12 mouse cellular contexts compared by ENCODE assay signal in the genomic region with DNA sequence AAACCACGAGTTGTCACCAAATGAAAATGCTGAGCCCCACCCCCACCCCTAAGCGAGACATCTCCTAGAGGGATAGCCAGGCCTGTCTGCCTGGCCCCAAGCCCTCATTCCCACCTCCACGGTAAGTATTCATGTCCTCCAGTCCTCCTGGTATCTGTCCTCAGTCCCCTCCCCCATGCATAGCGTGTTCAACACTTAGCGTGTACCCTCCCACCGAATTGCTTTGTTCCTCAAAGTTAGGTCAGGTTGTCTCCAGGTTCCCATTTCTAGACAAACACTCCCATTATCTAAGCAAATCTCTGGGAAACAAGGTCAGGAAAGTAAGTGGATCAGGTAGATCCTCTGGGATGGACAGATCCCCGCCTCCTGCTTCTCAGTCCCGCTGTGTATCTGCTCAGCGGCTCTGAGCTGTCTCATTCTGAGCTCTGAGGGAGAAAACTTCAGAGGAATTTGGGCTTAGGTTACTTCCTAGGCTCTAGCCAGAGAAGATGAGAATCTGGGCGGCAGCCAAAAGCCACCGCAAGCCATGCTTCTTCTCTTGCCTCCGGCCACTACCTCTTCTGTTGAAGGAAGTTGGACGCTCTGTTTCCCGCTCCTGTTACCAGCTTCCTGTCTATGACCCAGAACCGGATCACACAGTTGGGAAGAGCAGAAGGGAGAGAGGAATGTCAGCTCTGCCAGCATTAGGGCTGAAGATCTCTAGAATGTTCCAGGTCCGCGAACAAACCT. TPM values are rescaled to one million over a fixed set of nuclear protein-coding genes. Genes with fewer than 3 reads are reported as not detected.
DNase-seq lines count a peak whose midpoint lies in the region; ATAC-seq and TF ChIP-seq lines count a peak whose summit lies in the region.
"Had no signal": no experiment of that assay in that cellular context is flagged by ENCODE, and none has a peak within 500 bp of the region (broad histone marks: within the 10 kb centered on the region; RNA-seq: fewer than 3 reads in every experiment).

No protein-coding gene starts in this region.

- intact Hi-C loops in left cerebral cortex, postnatal 4 days (cut with DNase I) = no loop called here

- peak; percentile 23 to 39 for DNase-seq in cerebellum, postnatal 14 days
- DNase-seq in cerebellum, adult 11 months = no peak
- peak; percentile 53 to 65 for DNase-seq in lung, adult 18-20 months
- DNase-seq in lung, adult 2 months = no peak
- peak; percentile 16 for DNase-seq in gastrocnemius, postnatal 25 days
- no peak for DNase-seq in left cerebral cortex, postnatal 4 days
- DNase-seq: thymus, postnatal 25 days had no signal

- ATAC-seq in neutrophil, adult 5-6 weeks (ENCODE audit: extremely low read depth, insufficient number of reproducible peaks, low FRiP score, poor library complexity, severe bottlenecking) = peak; percentile 42; the same call in 1 of the 2 replicates
- no peak for ATAC-seq in forebrain, embryonic 13.5 days

- TF ChIP-seq POLR2A in lung, adult 2 months (IDR thresholded peaks at IDR 0.05; ENCODE audit: borderline replicate concordance, extremely low read depth, low read depth, low read length) = no peak

- no peak overlapping the region for H3K4me2 ChIP-seq in forebrain, embryonic 13.5 days
- H3K4me2 ChIP-seq: hindbrain, embryonic 15.5 days; limb, embryonic 13.5 days; neural tube, embryonic 13.5 days had no signal

- no peak overlapping the region for H3K4me3 ChIP-seq in lung, adult 2 months (replicated peaks; ENCODE audit: extremely low read depth, low read depth, low read length)
- H3K4me3 ChIP-seq in forebrain, embryonic 13.5 days = no peak overlapping the region
- H3K4me3 ChIP-seq: hindbrain, embryonic 15.5 days; limb, embryonic 13.5 days; neural tube, embryonic 13.5 days had no signal

- no peak overlapping the region for H3K9ac ChIP-seq in forebrain, embryonic 13.5 days
- H3K9ac ChIP-seq: hindbrain, embryonic 15.5 days; limb, embryonic 13.5 days; neural tube, embryonic 13.5 days had no signal

- H3K4me1 ChIP-seq in lung, adult 2 months (ENCODE audit: control insufficient read depth, insufficient read depth, low read length) = no peaks in the 10 kb centered on the region; the same call in 1 of the 2 replicates
- H3K4me1 ChIP-seq in forebrain, embryonic 13.5 days = no peaks in the 10 kb centered on the region
- H3K4me1 ChIP-seq: hindbrain, embryonic 15.5 days; limb, embryonic 13.5 days; neural tube, embryonic 13.5 days had no signal

- H3K27ac ChIP-seq in forebrain, embryonic 13.5 days = no peak overlapping the region
- H3K27ac ChIP-seq: hindbrain, embryonic 15.5 days; limb, embryonic 13.5 days; neural tube, embryonic 13.5 days had no signal

- no peaks in the 10 kb centered on the region for H3K27me3 ChIP-seq in forebrain, embryonic 13.5 days
- H3K27me3 ChIP-seq: hindbrain, embryonic 15.5 days; limb, embryonic 13.5 days; neural tube, embryonic 13.5 days had no signal

- 53% methylated on average over 17 of the region's 17 CpGs for WGBS in lung, adult 2 months
- WGBS in forebrain, embryonic 13.5 days = 87% methylated on average over 17 of the region's 17 CpGs

- H3K9me3 ChIP-seq in forebrain, embryonic 13.5 days (replicated peaks) = no peaks in the 10 kb centered on the region
- H3K9me3 ChIP-seq: hindbrain, embryonic 15.5 days; limb, embryonic 13.5 days; neural tube, embryonic 13.5 days had no signal

- no peak for TF ChIP-seq CTCF in lung, adult 2 months (IDR thresholded peaks at IDR 0.05; ENCODE audit: insufficient read depth, low read length)

- H3K36me3 ChIP-seq in forebrain, embryonic 13.5 days (ENCODE audit: poor library complexity, severe bottlenecking) = no peaks in the 10 kb centered on the region
- H3K36me3 ChIP-seq: hindbrain, embryonic 15.5 days; limb, embryonic 13.5 days; neural tube, embryonic 13.5 days had no signal

RNA-seq across cellular contexts. Expression of a gene that starts 11.3 kb away (rescaled TPM):
- 3.8 and 7.6 TPM in 2 replicates for polyA plus RNA-seq in lung, adult 2 months (2012; rRNA removed)
- total RNA-seq in gastrocnemius, postnatal 25 days (2021) = 1 to 10 TPM; 1.3 to 2.7 TPM
- 10.8 and 15.5 TPM in 2 replicates for total RNA-seq in neutrophil, adult 5-6 weeks (2017)
- total RNA-seq in left cerebral cortex, postnatal 4 days (2021) = 1 to 10 TPM; 1.2 to 1.5 TPM
- 3.4 and 4.6 TPM in 2 replicates for polyA plus RNA-seq in forebrain, embryonic 13.5 days (2015; fragmentation: Nextera tagmentation; extraction: Ambion mirVana)

Comparison
In these comparisons a context has a peak if more than half of its experiments do, and no peak if none do; other contexts are left out.
1. DNase-seq: peak in cerebellum, postnatal 14 days (2 of 2), lung, adult 18-20 months (2 of 2) and gastrocnemius, postnatal 25 days (single experiment); none in cerebellum, adult 11 months (single experiment), lung, adult 2 months (single experiment) and left cerebral cortex, postnatal 4 days (single experiment).